Mouse (Mus musculus): ENCODE measurements around the gene Ppp3ca. TPM values are rescaled to one million over a fixed set of nuclear protein-coding genes. Genes with fewer than 3 reads are reported as not detected.

The Ppp3ca gene
- total and polyA plus RNA-seq, 3 experiments: 63.4 to 143 (median 130) TPM

DNA sequence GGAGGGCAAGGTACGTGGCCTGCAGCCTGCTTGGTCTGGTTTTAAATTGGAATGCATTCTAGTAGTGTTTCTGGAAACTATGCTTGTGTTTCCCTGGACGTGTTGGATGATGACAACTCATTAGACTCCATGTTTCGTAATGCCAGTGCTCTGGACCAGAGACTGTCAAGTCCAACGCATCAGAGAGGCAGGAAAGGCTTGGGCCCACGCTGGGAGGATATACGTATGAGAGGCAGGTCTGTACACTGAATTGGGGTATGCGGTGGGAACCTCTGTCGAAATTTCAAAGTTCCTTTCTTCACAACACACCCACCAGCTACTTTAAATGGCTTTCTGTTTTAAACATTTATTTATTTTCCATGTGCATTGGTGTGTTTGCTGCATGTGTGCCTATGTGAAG is 12.3 kb downstream of the Ppp3ca start:
- H3K4me3 ChIP-seq (replicated peaks in 1 of 3; ENCODE audit: low read depth in 2 of 3, low read length in 2 of 3, poor library complexity in 1 of 3): no peak overlapping the region
- H3K9me3 ChIP-seq (replicated peaks; ENCODE audit: low read length): no peaks in the 10 kb centered on the region
- H3K4me1 ChIP-seq (ENCODE audit: control insufficient read depth in 1 of 2, insufficient read depth in 2 of 2): peaks cover 38 to 92% of the 10 kb centered on the region in 2 experiments
- H3K4me2 ChIP-seq (ENCODE audit: insufficient read depth, low read depth, poor library complexity, severe bottlenecking): no peak overlapping the region
- in situ Hi-C loops (cut with MboI; ENCODE audit: low pct_ligation_motif_present, low pct_unique_long_range_greater_than_20kb, low sequenced_read_pairs) (no loop called here), dilution Hi-C loops (cut with MboI; ENCODE audit: extremely low pct_ligation_motif_present, extremely low pct_unique_long_range_greater_than_20kb, low sequenced_read_pairs) (no loop called here)
- no peaks in the 10 kb centered on the region for H3K27me3 ChIP-seq (replicated peaks)
- DNase-seq (ENCODE audit: extremely low read depth): no peak
- TF ChIP-seq MXI1 (IDR thresholded peaks at IDR 0.05; ENCODE audit: low read depth, low read length) (no peak), MAZ (IDR thresholded peaks at IDR 0.05; ENCODE audit: low read depth, low read length) (no peak), HCFC1 (IDR thresholded peaks at IDR 0.05; ENCODE audit: low read depth, low read length) (no peak), IRF4 (IDR thresholded peaks at IDR 0.05; ENCODE audit: low read depth, low read length) (no peak), POLR2AphosphoS2 (IDR thresholded peaks at IDR 0.05; ENCODE audit: low read depth, low read length) (no peak), MYC (IDR thresholded peaks at IDR 0.05; ENCODE audit: low read depth, low read length) (no peak), USF2 (conservative IDR thresholded peaks at IDR 0.05; ENCODE audit: low read depth, low read length) (no peak), BHLHE40 (IDR thresholded peaks at IDR 0.05; ENCODE audit: low read depth, low read length) (no peak), NRF1 (IDR thresholded peaks at IDR 0.05; ENCODE audit: low read depth, low read length) (no peak), KAT2A (IDR thresholded peaks at IDR 0.05; ENCODE audit: insufficient replicate concordance, low read length) (no peak)
- H3K79me2 ChIP-seq (replicated peaks; ENCODE audit: control insufficient read depth, extremely low read depth, insufficient read depth, poor library complexity, severe bottlenecking): peaks cover 85% of the 10 kb centered on the region
- no peak overlapping the region for H3K27ac ChIP-seq (ENCODE audit: insufficient read depth, low read depth)
- peaks cover 0 to 38% of the 10 kb centered on the region in 2 experiments for H3K36me3 ChIP-seq (replicated peaks in 1 of 2; ENCODE audit: control insufficient read depth in 1 of 2, insufficient read depth in 1 of 2, low read length in 1 of 2)
- no peak overlapping the region for H3K9ac ChIP-seq (ENCODE audit: insufficient read depth, low read depth)

DNA sequence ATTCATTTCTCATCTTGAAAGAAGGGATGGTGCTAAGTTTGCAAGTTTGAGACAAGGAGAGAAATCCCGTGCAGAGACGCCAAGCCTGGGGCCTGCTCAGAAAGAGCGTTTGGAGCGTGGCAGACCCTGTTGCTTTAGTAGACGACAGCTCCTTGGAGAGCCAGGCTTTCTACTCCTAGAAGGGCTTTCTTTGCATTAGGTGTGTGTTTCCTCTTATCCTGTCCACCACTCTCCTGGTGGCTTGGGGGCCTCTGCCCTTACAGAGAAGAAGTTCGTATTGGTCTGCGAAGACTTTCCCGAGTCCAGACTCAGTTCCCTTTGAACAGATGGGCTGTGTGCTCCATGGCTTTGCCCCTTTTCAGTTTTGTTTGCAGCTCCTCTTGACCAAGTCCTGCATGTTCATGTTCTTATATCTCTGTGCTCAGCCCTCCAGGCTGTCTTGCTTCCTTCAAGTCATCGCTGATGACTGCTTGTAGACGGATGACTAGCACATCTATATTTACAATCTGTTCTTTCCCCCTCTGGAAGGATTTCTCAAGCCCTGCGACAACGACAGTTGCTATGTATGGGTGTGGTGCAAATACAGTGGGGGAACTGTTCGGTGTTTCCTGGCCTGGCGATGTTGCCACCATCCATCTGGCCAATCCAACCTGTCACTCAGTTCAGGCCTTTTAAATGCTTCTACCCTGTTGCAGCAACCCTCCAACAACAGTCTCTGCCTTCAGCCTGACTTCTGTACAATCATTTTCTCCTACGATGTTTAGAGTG is 14.5 kb downstream of the Ppp3ca start:
- no peaks in the 10 kb centered on the region for H3K27me3 ChIP-seq (replicated peaks)
- H3K79me2 ChIP-seq (replicated peaks; ENCODE audit: control insufficient read depth, extremely low read depth, insufficient read depth, poor library complexity, severe bottlenecking): peaks cover 75% of the 10 kb centered on the region
- H3K27ac ChIP-seq (ENCODE audit: insufficient read depth, low read depth): peak overlapping the region; percentile 1; the same call in 1 of the 2 replicates
- no peaks in the 10 kb centered on the region for H3K9me3 ChIP-seq (replicated peaks; ENCODE audit: low read length)
- in situ Hi-C loops (cut with MboI; ENCODE audit: low pct_ligation_motif_present, low pct_unique_long_range_greater_than_20kb, low sequenced_read_pairs) (no loop called here), dilution Hi-C loops (cut with MboI; ENCODE audit: extremely low pct_ligation_motif_present, extremely low pct_unique_long_range_greater_than_20kb, low sequenced_read_pairs) (no loop called here)
- TF ChIP-seq BHLHE40 (IDR thresholded peaks at IDR 0.05; ENCODE audit: low read depth, low read length): 0 out of 2 replicates have a peak, but pooled peaks have one; percentile 19
- 0 out of 2 replicates have a peak, but pooled peaks have one; percentile 23 for TF ChIP-seq MXI1 (IDR thresholded peaks at IDR 0.05; ENCODE audit: low read depth, low read length)
- no peak for TF ChIP-seq HCFC1 (IDR thresholded peaks at IDR 0.05; ENCODE audit: low read depth, low read length)
- no peak for TF ChIP-seq TBP (conservative IDR thresholded peaks at IDR 0.05; ENCODE audit: low read depth, low read length)
- H3K4me2 ChIP-seq (ENCODE audit: insufficient read depth, low read depth, poor library complexity, severe bottlenecking): peak overlapping the region; percentile 1; the same call in 1 of the 2 replicates
- DNase-seq (ENCODE audit: extremely low read depth): no peak
- H3K4me3 ChIP-seq (replicated peaks in 1 of 3; ENCODE audit: low read depth in 2 of 3, low read length in 2 of 3, poor library complexity in 1 of 3): no peak overlapping the region
- H3K36me3 ChIP-seq (replicated peaks in 1 of 2; ENCODE audit: control insufficient read depth in 1 of 2, insufficient read depth in 1 of 2, low read length in 1 of 2): peaks cover 0 to 34% of the 10 kb centered on the region in 2 experiments
- H3K4me1 ChIP-seq (ENCODE audit: control insufficient read depth in 1 of 2, insufficient read depth in 2 of 2): peaks cover 39 to 90% of the 10 kb centered on the region in 2 experiments
- H3K9ac ChIP-seq (ENCODE audit: insufficient read depth, low read depth): peak overlapping the region; percentile 2; the same call in 1 of the 2 replicates

Data from CH12.LX (cell line).